Mouse (Mus musculus) spleen, adult 2 months (tissue): ENCODE data around the gene Plcb4. TPM values are rescaled to one million over a fixed set of nuclear protein-coding genes. Genes with fewer than 3 reads are reported as not detected.

Experiments used
- DNase-seq, 2 experiments: peaks; one replicate each; pipeline versions ENCODE4 v3.0.0 to v3.0.0-alpha.2; 2012 to 2021; ENCODE audit warnings: low spot score in 2 of 2, low read depth in 1 of 2
- H3K27ac ChIP-seq: fragments of 200-500 bp; 2 replicates; pipeline ENCODE4 v1.5.1; 2012; ENCODE audit warnings: low read length, inconsistent platforms; ENCODE audit not compliant: insufficient read depth
- H3K27me3 ChIP-seq: fragments of 200-500 bp; 2 replicates; pipeline ENCODE4 v1.6.1; 2012; ENCODE audit warnings: mild to moderate bottlenecking, moderate library complexity, low read length, inconsistent platforms; ENCODE audit not compliant: control insufficient read depth, insufficient read depth
- H3K36me3 ChIP-seq: fragments of 200-500 bp; 2 replicates; pipeline ENCODE4 v1.6.1; 2012; ENCODE audit warnings: mild to moderate bottlenecking, low read length, inconsistent platforms; ENCODE audit not compliant: control insufficient read depth, insufficient read depth
- H3K4me1 ChIP-seq: fragments of 200-500 bp; 2 replicates; pipeline ENCODE4 v1.6.1; 2011; ENCODE audit warnings: inconsistent platforms; ENCODE audit not compliant: control insufficient read depth, insufficient read depth, insufficient read length
- H3K4me3 ChIP-seq: fragments of 200-500 bp; 2 replicates; pipeline ENCODE4 v1.5.1; 2011; ENCODE audit warnings: mild to moderate bottlenecking, inconsistent platforms; ENCODE audit not compliant: insufficient read depth, insufficient read length; ENCODE audit errors: extremely low read depth
- CTCF ChIP-seq: fragments of 200-500 bp; IDR thresholded peaks from 2 replicates; pipeline ENCODE4 v1.5.1; 2011; ENCODE audit warnings: mild to moderate bottlenecking, inconsistent platforms; ENCODE audit not compliant: insufficient read depth, insufficient read length, insufficient replicate concordance; ENCODE audit errors: extremely low read depth
- POLR2A ChIP-seq: fragments of 200-500 bp; IDR thresholded peaks from 2 replicates; pipeline ENCODE4 v1.6.1; 2011; ENCODE audit warnings: low read depth, low read length, inconsistent platforms
- WGBS: fragments of 180-500 bp; shearing (Covaris S2); methylation state at CpG from one replicate; pipeline ENCODE4 v1.1.7; 2018; 5-methylcytosine and 5-hydroxymethylcytosine counted together
- polyA plus RNA-seq: library from polyadenylated mRNA; depleted of rRNA; stranded (reverse); fragments of >200 nt; gene quantifications from 2 replicates; pipeline ENCODE4 v1.2.3, GENCODE M21; 2012

Plcb4 gene
- polyA plus RNA-seq, 1 experiment = 2.4 TPM

DNA sequence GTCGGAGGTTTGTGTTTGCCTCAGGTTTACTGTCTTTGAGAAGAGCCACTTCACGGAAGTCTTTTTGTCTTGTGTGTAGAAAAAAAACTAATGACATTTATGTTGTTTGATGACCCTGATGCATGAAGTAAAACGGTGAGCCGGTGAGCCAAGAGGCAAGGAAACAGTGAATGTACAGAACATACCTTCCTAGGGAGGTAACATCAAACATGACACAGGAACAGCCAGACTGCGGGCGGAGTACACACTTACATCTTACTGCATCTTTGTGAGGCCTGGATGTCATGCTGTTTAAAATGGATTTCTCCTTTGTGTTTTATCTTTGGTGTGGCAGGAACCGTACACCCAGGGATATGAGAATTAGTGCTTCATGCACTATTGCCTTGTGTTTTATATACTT, 340.1 kb downstream of the Plcb4 start:
- Histone ChIP-seq H3K4me3 (no peak overlapping the region), H3K36me3 (no peaks in the 10 kb centered on the region), H3K27me3 (no peaks in the 10 kb centered on the region), H3K27ac (no peak overlapping the region), H3K4me1 (no peaks in the 10 kb centered on the region)
- 94% methylated on average over 7 of the region's 7 CpGs for WGBS
- DNase-seq = no peak
- TF ChIP-seq CTCF (no peak), POLR2A (no peak)

DNA sequence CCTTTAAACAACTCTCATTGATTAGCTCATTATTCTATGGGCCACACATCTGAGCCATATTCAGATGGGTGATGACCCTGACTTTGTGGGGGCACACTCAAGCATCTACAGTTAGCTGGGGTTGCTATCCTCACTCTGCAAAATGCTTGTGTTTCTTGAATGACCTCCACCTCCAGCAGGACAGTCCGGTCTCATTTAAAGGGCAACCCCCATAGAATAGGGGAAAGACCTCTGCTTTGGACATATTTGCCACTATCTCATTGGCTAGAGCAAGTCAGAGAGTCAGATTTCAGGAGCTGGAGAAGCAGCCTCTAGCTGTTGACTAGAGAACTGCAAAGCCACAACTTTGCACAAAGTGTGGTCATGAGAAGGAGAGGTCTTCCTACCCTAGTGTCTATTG, 340.6 kb downstream of the Plcb4 start:
- 90% methylated on average over 1 of the region's 1 CpGs for WGBS
- TF ChIP-seq CTCF = no peak
- no peak for TF ChIP-seq POLR2A

DNA sequence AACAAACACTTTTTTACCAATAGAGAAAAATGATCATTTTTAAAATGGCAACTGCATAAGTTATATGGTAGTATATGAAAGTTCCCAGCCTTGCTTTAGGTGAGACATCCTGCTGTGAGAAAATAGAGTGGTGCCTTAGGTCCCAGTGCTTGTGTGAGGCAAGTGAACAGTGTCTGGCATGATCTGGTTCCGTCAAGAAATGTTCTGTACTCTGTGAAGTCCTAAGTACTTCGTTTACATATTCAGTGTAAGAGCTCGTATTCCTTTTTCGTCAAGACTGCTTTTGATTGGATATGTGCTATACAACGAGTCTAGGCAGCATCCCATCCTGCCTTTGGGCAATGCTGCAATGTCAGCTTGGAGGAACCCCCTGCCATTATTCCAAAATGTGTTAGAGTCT, 342.1 kb downstream of the Plcb4 start:
- Histone ChIP-seq H3K27me3 (no peaks in the 10 kb centered on the region), H3K36me3 (no peaks in the 10 kb centered on the region), H3K27ac (no peak overlapping the region), H3K4me1 (no peaks in the 10 kb centered on the region), H3K4me3 (no peak overlapping the region)
- TF ChIP-seq POLR2A = no peak
- DNase-seq = no peak
- 82% methylated on average over 5 of the region's 5 CpGs for WGBS

More for the DNA sequence above, 340.6 kb downstream of the Plcb4 start:
- Histone ChIP-seq H3K4me1 (no peaks in the 10 kb centered on the region), H3K27ac (no peak overlapping the region), H3K4me3 (no peak overlapping the region), H3K27me3 (no peaks in the 10 kb centered on the region), H3K36me3 (no peaks in the 10 kb centered on the region)
- no peak for DNase-seq

DNA sequence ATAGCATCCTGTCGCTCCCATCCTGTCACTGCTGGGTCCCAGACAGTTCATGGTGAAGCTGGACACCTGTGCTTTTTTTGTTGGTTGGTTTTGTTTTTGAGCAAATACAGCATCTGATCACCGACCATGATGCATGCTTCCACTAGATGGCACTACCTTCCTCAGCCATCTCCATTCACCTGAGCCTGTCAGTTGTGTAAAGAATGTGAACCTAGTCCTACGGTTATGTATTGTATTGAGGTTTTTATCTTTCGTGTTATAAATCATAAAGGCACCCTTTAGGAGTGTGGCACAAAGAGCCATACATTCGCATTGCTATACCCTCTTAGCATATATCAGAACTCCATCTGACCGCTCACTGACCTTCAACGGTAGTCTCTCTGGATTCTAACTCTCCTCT, 343.3 kb downstream of the Plcb4 start:
- no peak overlapping the region for H3K4me3 ChIP-seq
- WGBS = 58% methylated on average over 7 of the region's 7 CpGs
- H3K36me3 ChIP-seq = no peaks in the 10 kb centered on the region
- H3K27me3 ChIP-seq = no peaks in the 10 kb centered on the region
- TF ChIP-seq POLR2A = no peak
- TF ChIP-seq CTCF = no peak
- no peaks in the 10 kb centered on the region for H3K4me1 ChIP-seq
- DNase-seq = no peak
- H3K27ac ChIP-seq = no peak overlapping the region

DNA sequence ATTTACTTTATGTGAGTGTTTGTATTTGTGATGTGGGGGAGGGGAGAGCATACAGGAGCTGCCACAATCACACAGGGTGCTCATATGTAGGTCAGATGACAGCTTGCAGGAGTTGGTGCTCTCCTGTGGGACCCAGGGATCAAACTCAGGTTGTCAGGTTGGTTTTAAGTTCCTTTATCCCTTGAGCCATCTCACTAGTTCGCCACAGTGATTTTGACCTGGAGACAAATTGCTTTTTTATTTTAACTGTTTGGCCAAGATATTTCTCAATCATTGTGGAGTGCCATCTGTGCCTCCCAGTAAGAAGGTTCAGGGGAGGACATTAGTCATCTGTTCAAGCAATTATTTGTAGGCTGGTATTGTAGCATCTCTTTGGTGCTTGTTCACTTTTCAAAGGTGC, 345.0 kb downstream of the Plcb4 start:
- Histone ChIP-seq H3K36me3 (no peaks in the 10 kb centered on the region), H3K4me3 (no peak overlapping the region), H3K27ac (no peak overlapping the region), H3K4me1 (no peaks in the 10 kb centered on the region), H3K27me3 (no peaks in the 10 kb centered on the region)
- 93% methylated on average over 1 of the region's 1 CpGs for WGBS
- DNase-seq = no peak
- no peak for TF ChIP-seq POLR2A
- no peak for TF ChIP-seq CTCF

DNA sequence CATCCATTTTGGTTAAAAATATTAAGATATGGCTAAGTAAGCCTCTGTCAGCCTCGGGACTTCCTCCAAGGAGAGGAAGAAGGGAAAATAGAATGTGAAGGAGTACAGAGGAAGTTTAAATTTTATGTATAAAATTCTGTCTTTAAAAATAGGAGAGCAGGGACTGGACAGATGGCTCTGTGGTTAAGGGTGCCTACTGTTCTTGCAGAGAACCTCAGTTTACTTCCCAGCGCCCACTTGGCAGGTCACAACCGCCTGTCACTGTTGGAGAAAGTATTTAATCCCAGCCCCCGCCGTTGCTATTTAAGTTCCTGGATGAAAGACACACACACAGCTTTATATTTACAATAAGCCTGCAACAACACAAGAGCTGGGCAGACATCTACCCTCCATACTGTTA, 347.5 kb downstream of the Plcb4 start:
- 83% methylated on average over 5 of the region's 5 CpGs for WGBS
- no peak for TF ChIP-seq CTCF
- TF ChIP-seq POLR2A = no peak

DNA sequence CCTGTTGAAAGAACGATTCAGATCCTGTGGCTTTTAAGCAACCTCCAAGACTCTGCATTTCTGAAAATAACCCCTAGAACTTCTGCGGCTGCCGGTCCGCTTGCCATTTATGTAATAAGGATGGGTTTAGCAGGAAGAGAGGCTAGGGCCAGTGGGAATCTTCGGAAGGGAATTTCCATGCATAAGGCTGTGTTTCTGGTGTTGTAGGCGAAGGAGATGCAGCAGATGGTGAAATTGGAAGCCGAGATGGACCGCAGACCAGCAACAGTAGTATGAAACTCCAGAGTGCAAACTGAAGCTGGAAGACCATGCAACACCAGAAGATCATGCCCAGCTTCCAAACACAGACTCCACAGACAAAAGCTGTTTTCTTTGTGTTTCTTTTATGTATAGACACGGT, 353.9 kb downstream of the Plcb4 start:
- Histone ChIP-seq H3K4me3 (no peak overlapping the region), H3K27me3 (no peaks in the 10 kb centered on the region), H3K36me3 (no peaks in the 10 kb centered on the region), H3K27ac (no peak overlapping the region), H3K4me1 (no peaks in the 10 kb centered on the region)
- no peak for DNase-seq
- no peak for TF ChIP-seq CTCF
- TF ChIP-seq POLR2A = no peak
- 90% methylated on average over 9 of the region's 9 CpGs for WGBS

More for the DNA sequence above, 347.5 kb downstream of the Plcb4 start:
- Histone ChIP-seq H3K27ac (no peak overlapping the region), H3K4me1 (no peaks in the 10 kb centered on the region), H3K27me3 (no peaks in the 10 kb centered on the region), H3K36me3 (no peaks in the 10 kb centered on the region), H3K4me3 (no peak overlapping the region)
- DNase-seq = no peak

DNA sequence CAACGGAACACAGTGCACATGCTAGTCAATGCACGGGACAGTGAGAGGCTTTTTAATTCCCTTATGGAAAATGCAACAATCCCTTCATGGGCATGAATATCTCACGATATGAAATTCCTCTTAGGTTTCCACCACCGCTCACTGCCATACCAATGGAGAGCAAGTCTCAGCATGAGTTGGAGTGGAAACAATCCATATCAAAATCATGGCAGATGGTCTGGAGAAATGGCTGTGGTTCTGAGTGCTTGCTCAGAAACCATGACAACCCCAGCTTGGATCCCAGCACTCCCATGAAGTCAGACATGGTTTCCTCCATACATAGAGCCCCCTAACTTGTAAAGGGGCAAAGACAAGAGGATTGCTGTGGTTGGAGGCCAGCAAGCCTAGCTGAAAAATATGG, 389.7 kb downstream of the Plcb4 start:
- TF ChIP-seq POLR2A = no peak
- no peak for TF ChIP-seq CTCF
- H3K27ac ChIP-seq = no peak overlapping the region
- WGBS = 86% methylated on average over 4 of the region's 4 CpGs
- no peaks in the 10 kb centered on the region for H3K27me3 ChIP-seq
- H3K4me1 ChIP-seq = no peaks in the 10 kb centered on the region
- no peak overlapping the region for H3K4me3 ChIP-seq
- DNase-seq = no peak
- H3K36me3 ChIP-seq = no peaks in the 10 kb centered on the region
